Mouse (Mus musculus) layer of hippocampus, adult 18-20 months (tissue): Measurements from ENCODE around the gene Nkain1. TPM values are rescaled to one million over a fixed set of nuclear protein-coding genes. Genes with fewer than 3 reads are reported as not detected.

Experiments used
- total RNA-seq, 2 experiments: library from RNA; stranded (reverse); gene quantifications; 2 replicates each; pipeline ENCODE4 v1.2.3; 2021

Nkain1 gene
- total RNA-seq, 2 experiments from 2014 or later = 35.5 to 37.1 TPM

Other genes with a start within 250 kb of the Nkain1 start
- gene Zcchc17, start 214.2 kb downstream of the Nkain1 start, total RNA-seq = 10 to 100 TPM; 66.7 to 72.6 TPM
- 10 to 100 TPM; 31.2 to 32.6 TPM for gene Snrnp40, start 214.0 kb downstream of the Nkain1 start, total RNA-seq
- gene Pum1, start 89.1 kb upstream of the Nkain1 start, total RNA-seq = 100 to 1,000 TPM; 114 to 124 TPM
- gene Sdc3, start 218.4 kb upstream of the Nkain1 start, total RNA-seq = 100 to 1,000 TPM; 145 to 146 TPM